ENCODE assay signal across 8 mouse cellular contexts in genomic region chr12:85219236-85219904, GRCm38 (mm10). TPM values are rescaled to one million over a fixed set of nuclear protein-coding genes. Genes with fewer than 3 reads are reported as not detected.
A peak's percentile ranks its signal among the peaks of the same experiment; 100 is the strongest.
DNase-seq lines count a peak whose midpoint lies in the region; ATAC-seq and TF ChIP-seq lines count a peak whose summit lies in the region.

Gene Eif2b2 (plus strand): TSS chr12:85219481.

- under 1% methylated on average over 54 of the region's 54 CpGs for WGBS in heart, embryonic 10.5 days
- WGBS in kidney, embryonic 15.5 days, result under 1% methylated on average over 54 of the region's 54 CpGs

- DNase-seq in A20 (ENCODE audit: low read depth, low spot score) (peak; percentile 97), liver (peak; percentile 96)
- DNase-seq in heart, embryonic 10.5 days (ENCODE audit: low spot score), result peak; percentile 100
- peak; percentile 93 to 96 for DNase-seq in spleen, postnatal 4 days (ENCODE audit: low spot score in 2 of 2)

- no peak for TF ChIP-seq CTCF in bone marrow macrophage, adult 2 months (IDR thresholded peaks at IDR 0.05; ENCODE audit: low read depth, low read length)
- TF ChIP-seq CTCF in embryonic fibroblast, embryonic 13.5 days (IDR thresholded peaks at IDR 0.05; ENCODE audit: borderline replicate concordance, insufficient read depth, low read length), result no peak

- ATAC-seq in kidney, embryonic 15.5 days (replicated peaks; ENCODE audit: low FRiP score), result peak; percentile 100
- ATAC-seq in monocyte, adult 5-6 weeks (replicated peaks; ENCODE audit: insufficient number of reproducible peaks, low FRiP score, low TSS enrichment, poor library complexity, severe bottlenecking), result peak; percentile 99

- H3K4me1 ChIP-seq in bone marrow macrophage, adult 2 months (ENCODE audit: control insufficient read depth, insufficient read depth, low read length), result peaks cover 10% of the 10 kb centered on the region
- H3K4me1 ChIP-seq in embryonic fibroblast, embryonic 13.5 days (ENCODE audit: control insufficient read depth, insufficient read depth, low read length), result no peaks in the 10 kb centered on the region
- H3K4me1 ChIP-seq in heart, embryonic 10.5 days, result peaks cover 25% of the 10 kb centered on the region
- peaks cover 24% of the 10 kb centered on the region for H3K4me1 ChIP-seq in kidney, embryonic 15.5 days

- H3K9me3 ChIP-seq in heart, embryonic 10.5 days, result no peaks in the 10 kb centered on the region
- H3K9me3 ChIP-seq in kidney, embryonic 15.5 days (replicated peaks), result no peaks in the 10 kb centered on the region

- H3K4me3 ChIP-seq in bone marrow macrophage, adult 2 months (ENCODE audit: insufficient read depth, low read length), result peak within 1 kb of the TSS; percentile 74
- peak within 1 kb of the TSS; percentile 80 for H3K4me3 ChIP-seq in embryonic fibroblast, embryonic 13.5 days (ENCODE audit: insufficient read depth, low read length)
- H3K4me3 ChIP-seq in heart, embryonic 10.5 days, result peak within 1 kb of the TSS; percentile 90
- H3K4me3 ChIP-seq in kidney, embryonic 15.5 days (replicated peaks), result peak within 1 kb of the TSS; percentile 93

- H3K4me2 ChIP-seq in kidney, embryonic 15.5 days, result peak within 1 kb of the TSS; percentile 87

- H3K27ac ChIP-seq in bone marrow macrophage, adult 2 months (ENCODE audit: insufficient read depth, low read depth, low read length), result no peak within 1 kb of the TSS
- 0 out of 2 replicates have a peak within 1 kb of the TSS, but pooled peaks have one; percentile 9 for H3K27ac ChIP-seq in embryonic fibroblast, embryonic 13.5 days (ENCODE audit: insufficient read depth, low read length)
- peak within 1 kb of the TSS; percentile 86 for H3K27ac ChIP-seq in heart, embryonic 10.5 days
- H3K27ac ChIP-seq in kidney, embryonic 15.5 days, result peak within 1 kb of the TSS; percentile 79

- peaks cover 33% of the 10 kb centered on the region for H3K36me3 ChIP-seq in heart, embryonic 10.5 days
- peaks cover 35% of the 10 kb centered on the region for H3K36me3 ChIP-seq in kidney, embryonic 15.5 days

- TF ChIP-seq POLR2A in bone marrow macrophage, adult 2 months (IDR thresholded peaks at IDR 0.05; ENCODE audit: borderline replicate concordance, low read depth, low read length), result no peak
- peak; percentile 68 for TF ChIP-seq POLR2A in embryonic fibroblast, embryonic 13.5 days (IDR thresholded peaks at IDR 0.05; ENCODE audit: low read depth, low read length)

- H3K9ac ChIP-seq in kidney, embryonic 15.5 days, result peak within 1 kb of the TSS; percentile 72

- H3K27me3 ChIP-seq in heart, embryonic 10.5 days (ENCODE audit: insufficient read depth, poor library complexity, severe bottlenecking), result no peaks in the 10 kb centered on the region
- H3K27me3 ChIP-seq in kidney, embryonic 15.5 days, result no peaks in the 10 kb centered on the region

RNA-seq across cellular contexts. Expression of gene Eif2b2, which starts in this region (rescaled TPM):
- 34.3 and 45.1 TPM in 2 replicates for polyA plus RNA-seq in bone marrow macrophage, adult 2 months (2012; ENCODE audit: insufficient read depth, insufficient read length, missing spikeins)
- 51.1 and 54.8 TPM in 2 replicates for polyA plus RNA-seq in embryonic fibroblast, embryonic 13.5 days (2011; ENCODE audit: insufficient read length, low read depth, missing spikeins)
- polyA plus RNA-seq in heart, embryonic 10.5 days (2016; fragmentation: Nextera tagmentation; extraction: Ambion mirVana), result 71.5 and 91.3 TPM in 2 replicates
- 98.7 and 105 TPM in 2 replicates for polyA plus RNA-seq in kidney, embryonic 15.5 days (2015; fragmentation: Nextera tagmentation; extraction: Ambion mirVana)
- total RNA-seq in monocyte, adult 5-6 weeks (2017), result 32.1 to 63.3 TPM (median 55.5 TPM) in 3 replicates
